Mouse (Mus musculus) spleen, adult 2 months (tissue): ENCODE data around the gene R3hdml.

Experiments
- CTCF ChIP-seq: fragments of 200-500 bp; IDR thresholded peaks from 2 replicates; pipeline ENCODE4 v1.5.1; 2011; ENCODE audit warnings: mild to moderate bottlenecking, inconsistent platforms; ENCODE audit not compliant: insufficient read depth, insufficient read length, insufficient replicate concordance; ENCODE audit errors: extremely low read depth
- POLR2A ChIP-seq: fragments of 200-500 bp; IDR thresholded peaks from 2 replicates; pipeline ENCODE4 v1.6.1; 2011; ENCODE audit warnings: low read depth, low read length, inconsistent platforms

- TF ChIP-seq CTCF (no peak), POLR2A (no peak)
Observed at GRCm38 (mm10) chr2:163444017-163444416, 48.1 kb upstream of the R3hdml start.
